ENCODE assay signal across 15 mouse cellular contexts in the genomic region with DNA sequence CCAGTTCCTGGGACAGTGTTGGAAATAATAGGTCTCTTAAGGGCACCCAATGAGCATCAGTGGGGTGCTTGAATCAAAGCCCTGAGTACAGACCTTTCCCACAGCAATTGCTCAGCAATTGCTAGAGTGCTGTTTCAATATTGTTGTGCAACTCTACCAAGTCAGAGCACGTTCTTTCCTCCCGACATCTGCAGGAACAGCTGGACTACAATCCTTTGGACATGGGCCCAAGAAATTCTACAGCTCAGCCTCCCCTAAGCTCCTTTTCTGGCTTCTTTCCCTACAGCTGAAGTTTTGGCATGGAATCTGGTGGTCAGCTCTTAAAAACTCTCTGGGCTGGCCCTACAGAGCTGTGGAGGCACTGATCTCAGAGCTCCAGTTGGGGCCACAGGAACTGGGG. TPM values are rescaled to one million over a fixed set of nuclear protein-coding genes. Genes with fewer than 3 reads are reported as not detected.
DNase-seq lines count a peak whose midpoint lies in the region; ATAC-seq and TF ChIP-seq lines count a peak whose summit lies in the region.
"Had no signal": no experiment of that assay in that cellular context is flagged by ENCODE, and none has a peak within 500 bp of the region (broad histone marks: within the 10 kb centered on the region; RNA-seq: fewer than 3 reads in every experiment).

No protein-coding gene starts in this region.

- H3K36me3 ChIP-seq in myocyte (ENCODE audit: control insufficient read depth, insufficient read depth): no peaks in the 10 kb centered on the region
- H3K36me3 ChIP-seq: heart, embryonic 13.5 days had no signal

- H3K4me2 ChIP-seq in myocyte (ENCODE audit: low read depth): no peak overlapping the region
- H3K4me2 ChIP-seq: heart, embryonic 13.5 days had no signal

- no peak for ATAC-seq in monocyte, adult 5-6 weeks (replicated peaks; ENCODE audit: insufficient number of reproducible peaks, low FRiP score, low TSS enrichment, poor library complexity, severe bottlenecking)
- ATAC-seq: activated CD4-positive, CD25-positive, alpha-beta regulatory T cell, adult 4 months; forebrain, embryonic 14.5 days had no signal

- no peaks in the 10 kb centered on the region for H3K27me3 ChIP-seq in myocyte (ENCODE audit: control insufficient read depth, insufficient read depth, insufficient read length)
- H3K27me3 ChIP-seq: heart, embryonic 13.5 days had no signal

- DNase-seq in kidney, postnatal 4 days: peak; percentile 8 to 38
- no peak for DNase-seq in kidney, adult 18-20 months
- DNase-seq in fat pad, adult 2 months (ENCODE audit: extremely low read depth, low read depth, low spot score): peak; percentile 50
- DNase-seq in heart, postnatal 25 days (ENCODE audit: low spot score): peak; percentile 17
- no peak for DNase-seq in left cerebral cortex, adult 11 months (ENCODE audit: low spot score)
- DNase-seq: embryo, embryonic 11 days; kidney, adult 11 months; retina, postnatal 1 day had no signal

- H3ac ChIP-seq in myocyte (ENCODE audit: control insufficient read depth, insufficient read length): no peak overlapping the region

- no peak for TF ChIP-seq POLR2A in myocyte (IDR thresholded peaks at IDR 0.05; ENCODE audit: insufficient read length, low read depth)

- no peaks in the 10 kb centered on the region for H3K79me2 ChIP-seq in myocyte (ENCODE audit: control insufficient read depth, insufficient read depth)

- no peak overlapping the region for H3K4me3 ChIP-seq in myocyte
- H3K4me3 ChIP-seq: heart, embryonic 13.5 days had no signal

- intact Hi-C loops in heart, postnatal 25 days (cut with DNase I): no loop called here

TF ChIP-seq in myocyte, 11 proteins besides CTCF, POLR2A, EP300 and RAD21:
- TF ChIP-seq TCF12 (IDR thresholded peaks at IDR 0.05; ENCODE audit: insufficient read depth, poor library complexity, severe bottlenecking) (peak; percentile 55), USF1 (IDR thresholded peaks at IDR 0.05; ENCODE audit: low read depth) (no peak), TCF3 (IDR thresholded peaks at IDR 0.05; ENCODE audit: insufficient read length, low read depth) (peak; percentile 21), CEBPB (IDR thresholded peaks at IDR 0.05; ENCODE audit: insufficient read depth, poor library complexity, severe bottlenecking) (peak; percentile 97), MYOD1 (IDR thresholded peaks at IDR 0.05; ENCODE audit: control insufficient read depth in 1 of 3, insufficient read length in 2 of 3, low read depth in 2 of 3) (peak in 2 of 3 experiments; percentile 41 to 83), SRF (IDR thresholded peaks at IDR 0.05; ENCODE audit: control insufficient read depth, insufficient read length, low read depth) (no peak)

RNA-seq across cellular contexts. Expression of gene Serpina16, which starts 2.8 kb away (rescaled TPM):
- not detected for total RNA-seq in heart, postnatal 25 days (2021)
- polyA plus RNA-seq in myocyte (2012; fragmentation: generic; extraction: Trizol): not detected
- total RNA-seq in monocyte, adult 5-6 weeks (2017): not detected in 3 replicates
- total RNA-seq: left cerebral cortex, adult 18-20 months had no signal
- polyA plus RNA-seq: activated CD4-positive, CD25-positive, alpha-beta regulatory T cell, adult 4 months; forebrain, embryonic 14.5 days; heart, embryonic 13.5 days had no signal

RNA-seq across cellular contexts. Expression of gene Serpina6, which starts 16.2 kb away (rescaled TPM):
- not detected for total RNA-seq in heart, postnatal 25 days (2021)
- polyA plus RNA-seq in myocyte (2012; fragmentation: generic; extraction: Trizol): 0.20 TPM
- total RNA-seq in monocyte, adult 5-6 weeks (2017): not detected in 3 replicates
- total RNA-seq: left cerebral cortex, adult 18-20 months had no signal
- polyA plus RNA-seq: activated CD4-positive, CD25-positive, alpha-beta regulatory T cell, adult 4 months; forebrain, embryonic 14.5 days had no signal

RNA-seq across cellular contexts. Expression of gene Serpina1f, which starts 22.1 kb away (rescaled TPM):
- not detected for total RNA-seq in heart, postnatal 25 days (2021)
- polyA plus RNA-seq in myocyte (2012; fragmentation: generic; extraction: Trizol): not detected
- total RNA-seq in monocyte, adult 5-6 weeks (2017): not detected in 3 replicates
- total RNA-seq: left cerebral cortex, adult 18-20 months had no signal
- polyA plus RNA-seq: activated CD4-positive, CD25-positive, alpha-beta regulatory T cell, adult 4 months; forebrain, embryonic 14.5 days; heart, embryonic 13.5 days had no signal

RNA-seq across cellular contexts. Expression of gene Serpina10, which starts 41.9 kb away (rescaled TPM):
- not detected for total RNA-seq in heart, postnatal 25 days (2021)
- polyA plus RNA-seq in myocyte (2012; fragmentation: generic; extraction: Trizol): not detected
- not detected in 3 replicates for total RNA-seq in monocyte, adult 5-6 weeks (2017)
- total RNA-seq: left cerebral cortex, adult 18-20 months had no signal
- polyA plus RNA-seq: activated CD4-positive, CD25-positive, alpha-beta regulatory T cell, adult 4 months; testis, adult 2 months had no signal

Comparison
In these comparisons a context has a peak if more than half of its experiments do, and no peak if none do; other contexts are left out.
1. DNase-seq: peak in kidney, postnatal 4 days (2 of 2), fat pad, adult 2 months (single experiment) and heart, postnatal 25 days (single experiment); none in kidney, adult 18-20 months (single experiment) and left cerebral cortex, adult 11 months (single experiment).